Mouse (Mus musculus) forebrain, postnatal 0 days (tissue): ENCODE data around the gene Ctbp2. TPM values are rescaled to one million over a fixed set of nuclear protein-coding genes. Genes with fewer than 3 reads are reported as not detected.

Experiments
- ATAC-seq: fragments of 200-750 bp; cut with Nextera tagmentation; 2 replicates; pipeline ENCODE4 v1.8.0; 2017; ENCODE audit warnings: mild to moderate bottlenecking, moderate library complexity
- DNase-seq: peaks from one replicate; pipeline ENCODE4 v3.0.0-alpha.2; 2015
- H3K27ac ChIP-seq: fragments of 300-500 bp; sonication (generic); 2 replicates; pipeline ENCODE4 v1.5.1; 2014; ENCODE audit warnings: low read depth, mild to moderate bottlenecking, antibody characterized with exemption, low read length, moderate library complexity, mixed read lengths
- H3K27me3 ChIP-seq: fragments of 300-500 bp; sonication (generic); 2 replicates; pipeline ENCODE4 v1.6.1; 2014; ENCODE audit warnings: mild to moderate bottlenecking, low read length, mixed read lengths; ENCODE audit not compliant: insufficient read depth
- H3K36me3 ChIP-seq: fragments of 300-500 bp; sonication (generic); 2 replicates; pipeline ENCODE4 v1.6.1; 2014; ENCODE audit warnings: mild to moderate bottlenecking, moderate library complexity; ENCODE audit not compliant: insufficient read depth
- H3K4me1 ChIP-seq: fragments of 300-500 bp; sonication (generic); 2 replicates; pipeline ENCODE4 v1.6.1; 2014; ENCODE audit warnings: antibody characterized with exemption; ENCODE audit not compliant: insufficient read depth
- H3K4me2 ChIP-seq: fragments of 300-500 bp; sonication (generic); 2 replicates; pipeline ENCODE4 v1.6.1; 2014; ENCODE audit warnings: low read depth, mild to moderate bottlenecking, moderate library complexity
- H3K4me3 ChIP-seq: fragments of 300-500 bp; sonication (generic); 2 replicates; pipeline ENCODE4 v1.5.1; 2014; ENCODE audit warnings: low read depth, low read length, mixed read lengths
- H3K9ac ChIP-seq: fragments of 300-500 bp; sonication (generic); 2 replicates; pipeline ENCODE4 v1.6.1; 2014; ENCODE audit warnings: mild to moderate bottlenecking
- H3K9me3 ChIP-seq: fragments of 300-500 bp; sonication (generic); 2 replicates; pipeline ENCODE4 v1.6.1; 2016; ENCODE audit warnings: low read length
- CTCF ChIP-seq: sonication (generic); IDR thresholded peaks from 2 replicates; pipeline ENCODE4 v1.5.1; 2016; ENCODE audit warnings: antibody characterized with exemption, control low read depth, low read depth
- WGBS: fragments of 180-500 bp; shearing (Covaris S2); extraction: QIAGEN DNeasy Blood & Tissue Kit; methylation state at CpG from one replicate; pipeline ENCODE4 v1.1.7; 2014; 5-methylcytosine and 5-hydroxymethylcytosine counted together
- polyA plus RNA-seq: library from polyadenylated mRNA; unstranded; fragments of >200 nt; fragmentation: Nextera tagmentation; extraction: Ambion mirVana; gene quantifications from 2 replicates; pipeline ENCODE4 v1.2.1, GENCODE M21; 2015
- total RNA-seq: library from RNA; depleted of rRNA; stranded (reverse); fragments of >200 nt; gene quantifications from 2 replicates; pipeline ENCODE4 v1.2.3, GENCODE M21; 2014

Gene Ctbp2
- total and polyA plus RNA-seq, 2 experiments from 2014 or later: 35.2 to 80.3 TPM

GRCm38 (mm10) chr7:132998639-132999038, 125.5 kb downstream of the Ctbp2 start:
- Histone ChIP-seq H3K4me2 (no peak overlapping the region), H3K27me3 (no peaks in the 10 kb centered on the region), H3K9ac (no peak overlapping the region), H3K4me1 (0 out of 2 replicates have a peak, but pooled peaks cover 3% of the 10 kb centered on the region), H3K9me3 (no peaks in the 10 kb centered on the region), H3K36me3 (peaks cover 20% of the 10 kb centered on the region), H3K27ac (no peak overlapping the region), H3K4me3 (no peak overlapping the region)
- 95% methylated on average over 12 of the region's 12 CpGs for WGBS
- no peak for TF ChIP-seq CTCF
- no peak for DNase-seq
- ATAC-seq: no peak

- Histone ChIP-seq H3K4me3 (no peak overlapping the region), H3K9ac (no peak overlapping the region), H3K27ac (no peak overlapping the region), H3K9me3 (no peaks in the 10 kb centered on the region), H3K27me3 (no peaks in the 10 kb centered on the region), H3K4me1 (no peaks in the 10 kb centered on the region), H3K4me2 (no peak overlapping the region), H3K36me3 (peaks cover 20% of the 10 kb centered on the region)
- peak; percentile 60 for TF ChIP-seq CTCF
- no peak for ATAC-seq
- no peak for DNase-seq
- 91% methylated on average over 5 of the region's 5 CpGs for WGBS
Measured at GRCm38 (mm10) chr7:132996391-132996790, 127.8 kb downstream of the Ctbp2 start.

- DNase-seq (no peak), ATAC-seq (no peak)
- H3K4me3 ChIP-seq: no peak overlapping the region
- no peak overlapping the region for H3K27ac ChIP-seq
- no peak overlapping the region for H3K9ac ChIP-seq
- H3K4me1 ChIP-seq: no peaks in the 10 kb centered on the region
- WGBS: 78% methylated on average over 6 of the region's 6 CpGs
- no peak overlapping the region for H3K4me2 ChIP-seq
- no peak for TF ChIP-seq CTCF
- no peaks in the 10 kb centered on the region for H3K9me3 ChIP-seq
- no peaks in the 10 kb centered on the region for H3K27me3 ChIP-seq
- peaks cover 37% of the 10 kb centered on the region for H3K36me3 ChIP-seq
Measured at GRCm38 (mm10) chr7:132994628-132995191, 129.4 kb downstream of the Ctbp2 start.

DNA sequence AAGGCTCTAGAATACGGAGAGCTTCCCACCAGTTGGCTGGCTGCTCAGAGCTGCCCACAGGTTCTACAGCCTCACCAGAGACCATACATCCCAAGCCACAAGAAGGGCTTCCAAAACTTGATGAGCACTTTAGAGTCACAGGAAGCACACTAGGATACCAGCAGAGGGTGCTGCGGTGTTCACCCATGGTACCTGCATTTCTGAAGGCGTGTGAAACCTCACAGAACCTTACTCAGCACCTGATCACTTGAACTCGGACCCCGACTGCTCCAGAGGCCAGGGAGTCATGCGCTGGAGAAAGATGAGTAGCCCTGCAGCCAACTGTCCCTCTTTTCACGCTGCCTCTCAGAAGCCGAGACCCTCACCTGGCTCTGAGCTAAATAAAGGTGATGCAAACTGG, 130.0 kb downstream of the Ctbp2 start:
- Histone ChIP-seq H3K4me2 (no peak overlapping the region), H3K9me3 (no peaks in the 10 kb centered on the region), H3K27me3 (no peaks in the 10 kb centered on the region), H3K36me3 (peaks cover 40% of the 10 kb centered on the region), H3K9ac (no peak overlapping the region), H3K4me1 (no peaks in the 10 kb centered on the region), H3K27ac (no peak overlapping the region), H3K4me3 (no peak overlapping the region)
- ATAC-seq (no peak), DNase-seq (no peak)
- peak; percentile 40 for TF ChIP-seq CTCF
- 92% methylated on average over 8 of the region's 8 CpGs for WGBS

GRCm38 (mm10) chr7:132992967-132993615, 131.1 kb downstream of the Ctbp2 start:
- no peak for TF ChIP-seq CTCF
- ATAC-seq (no peak), DNase-seq (no peak)
- H3K9me3 ChIP-seq: no peaks in the 10 kb centered on the region
- H3K4me2 ChIP-seq: no peak overlapping the region
- WGBS: 91% methylated on average over 9 of the region's 9 CpGs
- H3K27ac ChIP-seq: no peak overlapping the region
- no peaks in the 10 kb centered on the region for H3K27me3 ChIP-seq
- no peak overlapping the region for H3K4me3 ChIP-seq
- no peaks in the 10 kb centered on the region for H3K4me1 ChIP-seq
- H3K36me3 ChIP-seq: peaks cover 33% of the 10 kb centered on the region
- no peak overlapping the region for H3K9ac ChIP-seq

GRCm38 (mm10) chr7:132991240-132991900, 132.8 kb downstream of the Ctbp2 start:
- no peak overlapping the region for H3K4me2 ChIP-seq
- H3K27me3 ChIP-seq: no peaks in the 10 kb centered on the region
- no peak overlapping the region for H3K9ac ChIP-seq
- ATAC-seq (no peak), DNase-seq (no peak)
- TF ChIP-seq CTCF: no peak
- 94% methylated on average over 14 of the region's 14 CpGs for WGBS
- H3K27ac ChIP-seq: no peak overlapping the region
- no peaks in the 10 kb centered on the region for H3K9me3 ChIP-seq
- H3K36me3 ChIP-seq: peaks cover 31% of the 10 kb centered on the region
- no peak overlapping the region for H3K4me3 ChIP-seq
- H3K4me1 ChIP-seq: no peaks in the 10 kb centered on the region

- DNase-seq (no peak), ATAC-seq (no peak)
- Histone ChIP-seq H3K9ac (no peak overlapping the region), H3K4me2 (no peak overlapping the region), H3K9me3 (no peaks in the 10 kb centered on the region), H3K4me3 (no peak overlapping the region), H3K36me3 (peaks cover 33% of the 10 kb centered on the region), H3K27me3 (no peaks in the 10 kb centered on the region), H3K4me1 (no peaks in the 10 kb centered on the region), H3K27ac (no peak overlapping the region)
- TF ChIP-seq CTCF: no peak
- 92% methylated on average over 5 of the region's 5 CpGs for WGBS
Measured at GRCm38 (mm10) chr7:132989839-132990238, 134.3 kb downstream of the Ctbp2 start.
